Mouse (Mus musculus) yolk sac, embryonic 10.5 days (tissue): ENCODE measurements around the gene Olfr1404.
"Not testable (repeated sequence)": the region's sequence is repeated elsewhere in the genome, so short reads cannot be mapped to it uniquely, and the experiment has no call there.

Experiments used
- DNase-seq: peaks from one replicate; pipeline ENCODE4 v3.0.0-alpha.2; 2017; ENCODE audit warnings: low spot score

Gene Olfr1404

DNA sequence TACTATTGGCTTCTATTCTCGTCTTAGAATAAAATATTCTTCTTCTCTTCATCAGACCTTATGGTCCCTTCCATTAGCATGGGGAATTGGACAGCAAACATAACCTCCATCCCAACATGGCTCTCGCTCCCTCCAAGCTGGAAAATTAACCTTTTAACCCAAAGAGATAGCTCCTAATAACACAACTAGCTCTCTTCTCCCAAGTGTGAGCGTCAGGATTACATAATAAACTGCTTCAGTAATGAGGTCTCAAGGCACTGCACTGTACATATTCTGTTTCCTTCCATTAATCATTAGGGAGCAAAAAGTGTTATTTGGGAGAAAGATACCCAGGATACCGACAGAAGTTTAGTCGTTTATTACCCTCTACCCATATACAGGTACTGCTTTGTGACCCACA lies at the start of gene Olfr1404:
TSS of gene Olfr1404 (plus strand) at position 301 of the 400 bp plus-strand sequence.
- DNase-seq: no peak

DNA sequence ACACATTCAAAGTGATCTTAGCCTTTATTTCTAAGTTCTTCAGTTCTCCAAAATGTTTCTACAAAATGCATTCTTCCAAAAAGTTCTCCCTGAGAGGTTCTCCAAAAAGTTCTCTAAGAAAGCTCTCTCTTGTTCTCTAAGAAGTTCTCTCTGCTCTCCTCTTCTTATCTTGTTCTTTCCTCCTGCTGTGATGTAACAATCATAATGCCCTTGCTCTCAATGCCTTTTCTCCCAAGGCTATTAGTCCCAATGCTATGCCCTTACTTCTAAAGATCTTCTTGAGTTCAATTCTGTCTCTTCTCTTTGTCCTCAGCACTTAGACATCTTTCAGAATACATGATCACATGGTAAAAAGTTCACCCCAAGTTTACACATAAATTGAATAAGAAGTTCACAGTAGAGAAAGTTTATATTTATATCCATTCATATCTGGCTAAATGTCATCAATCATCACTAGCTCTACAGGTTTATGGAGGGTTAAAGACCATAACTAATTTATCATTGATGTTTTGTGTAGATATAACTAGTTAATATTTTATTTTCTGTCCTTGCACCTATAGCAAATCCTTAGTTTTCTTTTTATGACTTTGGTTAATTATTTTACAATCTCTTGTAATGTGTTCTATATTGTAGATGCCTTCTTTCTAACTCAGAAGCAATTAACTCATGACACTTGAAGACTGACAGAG lies 37.9 kb upstream of the Olfr1404 start:
- DNase-seq: no peak

DNA sequence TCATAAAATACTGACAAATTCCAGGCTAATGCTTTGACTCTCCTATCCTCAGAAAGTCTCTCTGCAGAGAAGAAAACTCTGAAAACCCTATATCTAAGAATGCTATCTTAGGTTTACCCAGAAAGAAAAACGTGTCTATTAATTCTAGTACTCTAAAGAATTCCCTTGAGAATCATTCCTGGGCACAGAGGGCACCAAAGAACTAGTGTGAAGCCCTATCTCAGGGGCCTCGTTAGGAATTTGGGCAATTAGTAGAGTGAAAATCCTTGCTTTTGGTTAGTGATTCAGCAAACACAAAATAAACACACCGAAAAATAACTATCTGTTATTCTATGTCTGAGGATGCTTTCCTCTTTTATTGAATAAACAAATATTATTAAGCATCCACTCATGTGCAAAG lies 21.7 kb upstream of the Olfr1404 start, which contains the start of gene Olfr1406:
TSS of gene Olfr1406 (minus strand) at position 101 of the 400 bp plus-strand sequence.
- no peak for DNase-seq

DNA sequence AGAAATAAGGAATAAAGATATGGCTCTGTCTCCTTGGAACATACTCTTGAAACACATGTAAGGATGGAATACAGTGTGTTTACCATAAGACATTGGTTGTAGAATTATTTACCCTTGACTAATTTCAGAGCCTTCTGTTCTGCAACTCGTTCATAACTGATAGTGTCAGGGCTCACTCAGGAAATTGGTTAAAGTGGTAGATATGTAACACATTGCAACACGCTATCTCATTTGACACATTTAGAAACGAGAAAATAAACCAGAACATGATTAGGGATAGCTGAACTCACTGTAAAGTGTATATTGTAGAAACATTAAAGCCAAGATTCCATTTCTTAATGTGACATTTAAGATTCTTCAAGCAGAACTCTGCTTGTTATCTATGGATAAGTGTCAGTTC lies 20.1 kb upstream of the Olfr1404 start:
- no peak for DNase-seq

DNA sequence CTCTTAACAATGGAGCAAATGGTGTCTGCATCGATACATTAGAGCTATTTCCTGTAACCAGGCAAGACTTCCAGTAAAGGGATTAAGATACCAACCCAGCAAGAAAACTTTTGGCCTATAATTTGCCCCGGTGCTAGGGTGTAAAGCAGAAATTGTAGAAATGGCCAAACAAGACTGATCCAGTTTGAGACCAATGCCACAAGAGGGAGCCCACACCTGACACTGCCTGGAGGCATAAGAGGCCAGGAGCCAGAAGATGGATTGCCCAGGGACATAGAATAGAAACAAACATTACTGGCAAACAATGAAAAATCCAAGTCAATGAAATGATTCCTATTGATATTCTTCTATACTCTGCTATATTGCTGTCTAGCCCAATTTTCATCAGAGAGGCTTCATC lies 15.8 kb upstream of the Olfr1404 start:
- DNase-seq: no peak

DNA sequence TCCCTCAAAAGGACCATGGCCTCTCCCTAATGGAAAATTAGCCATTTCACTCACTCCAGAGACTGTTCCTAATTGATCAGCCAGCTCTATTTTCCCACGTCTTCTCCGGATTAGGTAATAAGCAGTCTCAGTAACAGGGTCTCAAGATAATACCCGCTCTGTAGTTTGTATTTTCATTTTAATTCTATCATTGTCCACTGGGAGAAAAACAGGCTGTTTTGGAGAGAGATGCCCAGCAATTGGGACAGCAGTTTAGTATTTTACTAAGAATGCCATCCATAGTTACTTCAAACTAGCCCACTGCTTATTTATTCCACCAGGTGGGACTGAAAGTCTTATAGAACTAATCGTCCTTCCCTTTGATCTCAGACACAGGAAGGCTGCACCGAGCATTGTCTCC lies 14.7 kb upstream of the Olfr1404 start, which contains the start of gene Olfr218:
TSS of gene Olfr218 (plus strand) at position 301 of the 400 bp plus-strand sequence.
- no peak for DNase-seq

DNA sequence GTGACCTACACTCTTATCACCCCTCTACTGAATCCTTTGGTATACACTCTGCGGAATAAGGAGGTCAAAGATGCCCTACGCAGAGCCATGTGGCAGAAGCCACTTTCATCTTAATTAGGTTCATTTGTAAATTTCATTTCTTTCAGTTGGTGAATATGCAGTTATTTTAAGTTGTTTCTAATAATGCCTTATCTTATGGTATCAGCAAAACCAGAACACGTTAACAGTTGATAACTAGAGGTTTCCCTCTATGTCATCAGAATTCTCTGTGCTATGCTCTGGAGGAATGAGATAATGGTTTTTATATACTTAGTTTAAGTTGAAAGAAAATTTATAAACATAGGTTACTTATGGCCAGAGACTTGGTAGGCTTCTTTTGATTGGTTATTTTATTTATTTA lies 4.3 kb downstream of the Olfr1404 start:
- DNase-seq: no peak

DNA sequence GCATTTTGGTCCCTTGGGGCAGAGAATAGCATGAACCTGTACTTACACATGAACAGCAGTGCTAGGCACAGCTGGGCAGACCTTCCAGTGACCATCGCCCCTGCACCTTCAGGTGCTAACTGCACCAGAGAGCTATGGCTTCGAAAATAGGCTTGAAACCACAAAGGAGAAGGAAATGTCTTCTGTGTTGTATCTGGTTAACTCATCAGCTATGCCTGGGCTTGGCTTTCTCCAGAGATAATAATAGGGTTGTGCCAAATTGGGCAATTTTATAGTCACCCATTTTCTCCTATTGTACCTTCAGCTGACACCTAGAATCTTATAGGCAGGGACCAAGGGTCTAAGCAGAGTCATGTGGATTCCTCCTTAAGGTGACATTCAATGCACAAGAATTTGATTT lies 14.9 kb downstream of the Olfr1404 start, which contains the start of gene Fcer1a:
TSS of gene Fcer1a (minus strand) at position 134 of the 400 bp plus-strand sequence.
- DNase-seq: no peak

DNA sequence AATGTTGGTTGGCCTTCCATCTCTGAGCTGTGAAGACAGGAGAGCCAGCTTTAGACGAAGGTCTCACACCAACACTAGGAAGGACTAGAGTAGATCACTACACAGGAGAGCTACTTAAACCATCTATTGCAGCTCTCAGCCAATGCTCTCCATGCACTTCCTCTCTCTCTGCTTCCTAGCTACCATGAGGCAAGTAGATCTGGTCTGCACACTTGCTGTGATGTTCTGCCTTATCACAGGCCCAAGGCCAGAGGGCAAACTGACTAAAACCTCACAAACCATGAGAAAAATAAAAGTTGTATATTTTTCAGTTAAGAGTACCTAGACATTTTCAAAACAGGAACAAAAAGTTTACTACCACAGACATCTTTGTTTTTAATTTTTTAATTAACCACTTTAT lies 24.8 kb downstream of the Olfr1404 start:
- not testable (repeated sequence) for DNase-seq

DNA sequence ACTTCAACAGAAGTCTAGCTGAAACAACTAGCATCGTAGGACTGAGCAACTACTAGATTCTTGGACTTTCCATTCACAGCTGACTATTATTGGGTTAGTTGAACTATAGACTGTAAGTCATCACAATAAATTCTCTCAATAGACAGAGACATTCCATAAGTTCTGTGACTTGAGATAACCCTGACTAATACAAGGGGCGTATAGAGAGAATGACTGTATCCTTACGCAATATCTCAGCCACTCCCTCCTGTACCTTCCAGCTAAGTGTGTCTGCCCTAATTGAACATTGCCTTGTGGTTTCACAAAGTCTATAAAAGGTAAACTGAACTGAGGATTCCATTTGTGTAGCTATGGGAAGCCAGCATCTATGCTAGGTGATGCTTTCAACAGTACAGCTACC lies 37.7 kb downstream of the Olfr1404 start:
- DNase-seq: no peak

DNA sequence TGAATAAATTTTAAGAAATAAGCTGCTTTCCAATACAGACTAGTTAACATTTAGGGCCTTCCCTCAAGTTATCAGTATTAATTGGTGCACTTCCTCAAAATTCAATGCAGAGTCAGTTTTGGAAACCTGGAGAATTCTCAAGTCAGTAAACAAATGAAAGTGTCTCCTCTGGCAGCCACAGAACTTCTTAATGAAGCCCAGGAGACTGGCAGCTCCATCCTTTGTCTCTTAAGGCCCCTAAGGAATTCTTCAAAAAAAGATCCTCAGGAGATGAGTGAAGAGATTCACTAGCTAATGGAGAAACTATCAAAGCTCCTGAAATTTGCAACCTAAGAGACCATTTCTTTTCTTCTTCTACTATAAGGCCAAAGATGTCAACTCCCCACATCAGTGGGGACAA lies 53.5 kb downstream of the Olfr1404 start, which contains the start of gene Olfr418:
TSS of gene Olfr418 (plus strand) at position 301 of the 400 bp plus-strand sequence.
- no peak for DNase-seq
